Mouse (Mus musculus): Measurements from ENCODE around the gene Zc3h12a.

Zc3h12a gene

GRCm38 (mm10) chr4:125127305-125128084, at the start of gene Zc3h12a:
Gene Zc3h12a (minus strand): TSS chr4:125127840.
- peak; percentile 92 to 96 for DNase-seq (ENCODE audit: low spot score in 2 of 2)

GRCm38 (mm10) chr4:125176639-125177165, 49.1 kb upstream of the Zc3h12a start:
- no peak for DNase-seq (ENCODE audit: low spot score in 2 of 2)

- DNase-seq (ENCODE audit: low spot score in 2 of 2), result no peak
Observed at GRCm38 (mm10) chr4:125176190-125176589, 48.5 kb upstream of the Zc3h12a start.

- DNase-seq (ENCODE audit: low spot score in 2 of 2), result no peak
Observed at GRCm38 (mm10) chr4:125175591-125175990, 48.0 kb upstream of the Zc3h12a start.

GRCm38 (mm10) chr4:125174516-125175185, 47.0 kb upstream of the Zc3h12a start:
- no peak for DNase-seq (ENCODE audit: low spot score in 2 of 2)

GRCm38 (mm10) chr4:125173150-125173549, 45.5 kb upstream of the Zc3h12a start:
- DNase-seq (ENCODE audit: low spot score in 2 of 2), result no peak

GRCm38 (mm10) chr4:125172736-125173135, 45.1 kb upstream of the Zc3h12a start:
- DNase-seq (ENCODE audit: low spot score in 2 of 2), result no peak

- DNase-seq (ENCODE audit: low spot score in 2 of 2), result no peak
Observed at GRCm38 (mm10) chr4:125167723-125168122, 40.1 kb upstream of the Zc3h12a start.

GRCm38 (mm10) chr4:125164861-125165260, 37.2 kb upstream of the Zc3h12a start:
- no peak for DNase-seq (ENCODE audit: low spot score in 2 of 2)

- DNase-seq (ENCODE audit: low spot score in 2 of 2), result no peak
Observed at GRCm38 (mm10) chr4:125162701-125163100, 35.1 kb upstream of the Zc3h12a start.

- DNase-seq (ENCODE audit: low spot score in 2 of 2), result no peak
Observed at GRCm38 (mm10) chr4:125161392-125161791, 33.8 kb upstream of the Zc3h12a start.

GRCm38 (mm10) chr4:125160951-125161331, 33.3 kb upstream of the Zc3h12a start:
- no peak for DNase-seq (ENCODE audit: low spot score in 2 of 2)

GRCm38 (mm10) chr4:125160320-125160950, 32.8 kb upstream of the Zc3h12a start:
- peak; percentile 78 to 91 for DNase-seq (ENCODE audit: low spot score in 2 of 2)

- DNase-seq (ENCODE audit: low spot score in 2 of 2), result no peak
Observed at GRCm38 (mm10) chr4:125158581-125159317, 31.1 kb upstream of the Zc3h12a start.

GRCm38 (mm10) chr4:125158081-125158480, 30.4 kb upstream of the Zc3h12a start:
- no peak for DNase-seq (ENCODE audit: low spot score in 2 of 2)

GRCm38 (mm10) chr4:125157322-125157721, 29.7 kb upstream of the Zc3h12a start:
- DNase-seq (ENCODE audit: low spot score in 2 of 2), result no peak

GRCm38 (mm10) chr4:125155646-125156045, 28.0 kb upstream of the Zc3h12a start:
- DNase-seq (ENCODE audit: low spot score in 2 of 2), result no peak

- no peak for DNase-seq (ENCODE audit: low spot score in 2 of 2)
Observed at GRCm38 (mm10) chr4:125153659-125154241, 26.1 kb upstream of the Zc3h12a start.

GRCm38 (mm10) chr4:125152469-125152868, 24.8 kb upstream of the Zc3h12a start:
- DNase-seq (ENCODE audit: low spot score in 2 of 2), result no peak

GRCm38 (mm10) chr4:125149460-125149859, 21.8 kb upstream of the Zc3h12a start:
- no peak for DNase-seq (ENCODE audit: low spot score in 2 of 2)

GRCm38 (mm10) chr4:125147970-125148369, 20.3 kb upstream of the Zc3h12a start:
- DNase-seq (ENCODE audit: low spot score in 2 of 2), result no peak
